Mouse (Mus musculus) spleen, adult 2 months (tissue): ENCODE results near the gene Gm49325. TPM values are rescaled to one million over a fixed set of nuclear protein-coding genes. Genes with fewer than 3 reads are reported as not detected.

ENCODE experiments used
- DNase-seq, 2 experiments: peaks; one replicate each; pipeline versions ENCODE4 v3.0.0 to v3.0.0-alpha.2; 2012 to 2021; ENCODE audit warnings: low spot score in 2 of 2, low read depth in 1 of 2
- H3K27ac ChIP-seq: fragments of 200-500 bp; 2 replicates; pipeline ENCODE4 v1.5.1; 2012; ENCODE audit warnings: low read length, inconsistent platforms; ENCODE audit not compliant: insufficient read depth
- H3K27me3 ChIP-seq: fragments of 200-500 bp; 2 replicates; pipeline ENCODE4 v1.6.1; 2012; ENCODE audit warnings: mild to moderate bottlenecking, moderate library complexity, low read length, inconsistent platforms; ENCODE audit not compliant: control insufficient read depth, insufficient read depth
- H3K36me3 ChIP-seq: fragments of 200-500 bp; 2 replicates; pipeline ENCODE4 v1.6.1; 2012; ENCODE audit warnings: mild to moderate bottlenecking, low read length, inconsistent platforms; ENCODE audit not compliant: control insufficient read depth, insufficient read depth
- H3K4me1 ChIP-seq: fragments of 200-500 bp; 2 replicates; pipeline ENCODE4 v1.6.1; 2011; ENCODE audit warnings: inconsistent platforms; ENCODE audit not compliant: control insufficient read depth, insufficient read depth, insufficient read length
- H3K4me3 ChIP-seq: fragments of 200-500 bp; 2 replicates; pipeline ENCODE4 v1.5.1; 2011; ENCODE audit warnings: mild to moderate bottlenecking, inconsistent platforms; ENCODE audit not compliant: insufficient read depth, insufficient read length; ENCODE audit errors: extremely low read depth
- CTCF ChIP-seq: fragments of 200-500 bp; IDR thresholded peaks from 2 replicates; pipeline ENCODE4 v1.5.1; 2011; ENCODE audit warnings: mild to moderate bottlenecking, inconsistent platforms; ENCODE audit not compliant: insufficient read depth, insufficient read length, insufficient replicate concordance; ENCODE audit errors: extremely low read depth
- POLR2A ChIP-seq: fragments of 200-500 bp; IDR thresholded peaks from 2 replicates; pipeline ENCODE4 v1.6.1; 2011; ENCODE audit warnings: low read depth, low read length, inconsistent platforms
- WGBS: fragments of 180-500 bp; shearing (Covaris S2); methylation state at CpG from one replicate; pipeline ENCODE4 v1.1.7; 2018; 5-methylcytosine and 5-hydroxymethylcytosine counted together
- polyA plus RNA-seq: library from polyadenylated mRNA; depleted of rRNA; stranded (reverse); fragments of >200 nt; gene quantifications from 2 replicates; pipeline ENCODE4 v1.2.3, GENCODE M21; 2012

The Gm49325 gene
- polyA plus RNA-seq, 1 experiment: not detected

- TF ChIP-seq POLR2A (no peak), CTCF (peak; percentile 95)
- Histone ChIP-seq H3K27ac (no peak overlapping the region), H3K27me3 (no peaks in the 10 kb centered on the region), H3K36me3 (peaks cover 22% of the 10 kb centered on the region), H3K4me1 (no peaks in the 10 kb centered on the region), H3K4me3 (no peak overlapping the region)
- DNase-seq: peak; percentile 32 to 85
- 27% methylated on average over 8 of the region's 8 CpGs for WGBS
These were observed 39.3 kb upstream of the Gm49325 start for GRCm38 (mm10) chr10:77566651-77567050.

GRCm38 (mm10) chr10:77569481-77569880 lies 36.5 kb upstream of the Gm49325 start:
- peaks cover 9% of the 10 kb centered on the region for H3K36me3 ChIP-seq
- no peaks in the 10 kb centered on the region for H3K27me3 ChIP-seq
- DNase-seq: no peak
- no peak overlapping the region for H3K27ac ChIP-seq
- TF ChIP-seq CTCF (no peak), POLR2A (no peak)
- H3K4me3 ChIP-seq: no peak overlapping the region
- WGBS: 82% methylated on average over 7 of the region's 7 CpGs
- no peaks in the 10 kb centered on the region for H3K4me1 ChIP-seq

- no peak overlapping the region for H3K4me3 ChIP-seq
- H3K36me3 ChIP-seq: peaks cover 3% of the 10 kb centered on the region; the same call in 1 of the 2 replicates
- 81% methylated on average over 6 of the region's 6 CpGs for WGBS
- DNase-seq: no peak
- H3K4me1 ChIP-seq: no peaks in the 10 kb centered on the region
- TF ChIP-seq CTCF: no peak
- no peak for TF ChIP-seq POLR2A
- no peaks in the 10 kb centered on the region for H3K27me3 ChIP-seq
- no peak overlapping the region for H3K27ac ChIP-seq
These were observed 35.9 kb upstream of the Gm49325 start for GRCm38 (mm10) chr10:77569973-77570658.

- H3K4me1 ChIP-seq: no peaks in the 10 kb centered on the region
- TF ChIP-seq CTCF: no peak
- H3K4me3 ChIP-seq: no peak overlapping the region
- H3K36me3 ChIP-seq: no peaks in the 10 kb centered on the region
- WGBS: 26% methylated on average over 3 of the region's 3 CpGs
- no peak for DNase-seq
- H3K27me3 ChIP-seq: no peaks in the 10 kb centered on the region
- no peak overlapping the region for H3K27ac ChIP-seq
These were observed 33.8 kb upstream of the Gm49325 start for GRCm38 (mm10) chr10:77572225-77572624.

GRCm38 (mm10) chr10:77573162-77573561 lies 32.8 kb upstream of the Gm49325 start:
- Histone ChIP-seq H3K4me3 (no peak overlapping the region), H3K27me3 (no peaks in the 10 kb centered on the region), H3K27ac (no peak overlapping the region), H3K36me3 (no peaks in the 10 kb centered on the region), H3K4me1 (no peaks in the 10 kb centered on the region)
- no peak for TF ChIP-seq POLR2A
- 88% methylated on average over 1 of the region's 1 CpGs for WGBS
- DNase-seq: no peak

GRCm38 (mm10) chr10:77580027-77580920 lies 25.7 kb upstream of the Gm49325 start:
- no peak overlapping the region for H3K4me3 ChIP-seq
- H3K27me3 ChIP-seq: no peaks in the 10 kb centered on the region
- DNase-seq: no peak
- TF ChIP-seq POLR2A: no peak
- no peak for TF ChIP-seq CTCF
- H3K4me1 ChIP-seq: peaks cover 7% of the 10 kb centered on the region; the same call in 1 of the 2 replicates
- no peak overlapping the region for H3K27ac ChIP-seq
- H3K36me3 ChIP-seq: no peaks in the 10 kb centered on the region
- 79% methylated on average over 10 of the region's 10 CpGs for WGBS

- WGBS: 12% methylated on average over 8 of the region's 8 CpGs
- peak overlapping the region; percentile 64 for H3K27ac ChIP-seq
- TF ChIP-seq CTCF (no peak), POLR2A (no peak)
- no peaks in the 10 kb centered on the region for H3K27me3 ChIP-seq
- H3K36me3 ChIP-seq: no peaks in the 10 kb centered on the region
- H3K4me1 ChIP-seq: peaks cover 7% of the 10 kb centered on the region; the same call in 1 of the 2 replicates
- DNase-seq: no peak
- peak overlapping the region; percentile 61 for H3K4me3 ChIP-seq
These were observed 25.0 kb upstream of the Gm49325 start for GRCm38 (mm10) chr10:77581023-77581407.
